Mouse (Mus musculus) neural tube, embryonic 14.5 days (tissue): ENCODE data around the gene Ptpn11. TPM values are rescaled to one million over a fixed set of nuclear protein-coding genes. Genes with fewer than 3 reads are reported as not detected.

Source experiments
- ATAC-seq: fragments of 200-750 bp; cut with Nextera tagmentation; 2 replicates; pipeline ENCODE4 v1.8.0; 2017; ENCODE audit warnings: low read depth, mild to moderate bottlenecking, moderate TSS enrichment, moderate library complexity
- H3K27ac ChIP-seq: fragments of 300-500 bp; sonication (generic); 2 replicates; pipeline ENCODE4 v1.5.1; 2014; ENCODE audit warnings: low read depth, mild to moderate bottlenecking, control low read depth, low read length, moderate library complexity, mixed read lengths
- H3K27me3 ChIP-seq: fragments of 300-500 bp; sonication (generic); 2 replicates; pipeline ENCODE4 v1.6.1; 2014; ENCODE audit warnings: low read length; ENCODE audit not compliant: control insufficient read depth, insufficient read depth
- H3K36me3 ChIP-seq: fragments of 300-500 bp; sonication (generic); 2 replicates; pipeline ENCODE4 v1.6.1; 2014; ENCODE audit warnings: low read length, mixed read lengths; ENCODE audit not compliant: control insufficient read depth, insufficient read depth
- H3K4me1 ChIP-seq: fragments of 300-500 bp; sonication (generic); 2 replicates; pipeline ENCODE4 v1.6.1; 2014; ENCODE audit warnings: low read length; ENCODE audit not compliant: control insufficient read depth, insufficient read depth
- H3K4me2 ChIP-seq: fragments of 300-500 bp; sonication (generic); 2 replicates; pipeline ENCODE4 v1.6.1; 2014; ENCODE audit warnings: mild to moderate bottlenecking, low read depth, low read length, control low read depth
- H3K4me3 ChIP-seq: fragments of 300-500 bp; sonication (generic); 2 replicates; pipeline ENCODE4 v1.5.1; 2014; ENCODE audit warnings: low read depth, low read length, control low read depth, mixed read lengths
- H3K9ac ChIP-seq: fragments of 300-500 bp; sonication (generic); replicated peaks from 2 replicates; pipeline ENCODE4 v1.6.1; 2014; ENCODE audit warnings: low read depth, mild to moderate bottlenecking, control low read depth, low read length, mixed read lengths
- H3K9me3 ChIP-seq: fragments of 300-500 bp; sonication (generic); 2 replicates; pipeline ENCODE4 v1.6.1; 2016; ENCODE audit warnings: low read length; ENCODE audit not compliant: control insufficient read depth
- WGBS: fragments of 180-500 bp; shearing (Covaris S2); extraction: QIAGEN DNeasy Blood & Tissue Kit; methylation state at CpG from one replicate; pipeline ENCODE4 v1.1.7; 2014; 5-methylcytosine and 5-hydroxymethylcytosine counted together
- polyA plus RNA-seq: library from polyadenylated mRNA; unstranded; fragments of >200 nt; fragmentation: Nextera tagmentation; extraction: Ambion mirVana; gene quantifications from 2 replicates; pipeline ENCODE4 v1.2.1, GENCODE M21; 2014

Ptpn11 gene
- polyA plus RNA-seq, 1 experiment from 2014 or later = 26.6 TPM

GRCm38 (mm10) chr5:121172835-121173234, 18.4 kb downstream of the Ptpn11 start:
- Histone ChIP-seq H3K27ac (no peak overlapping the region), H3K4me2 (no peak overlapping the region), H3K9me3 (no peaks in the 10 kb centered on the region), H3K9ac (no peak overlapping the region), H3K27me3 (no peaks in the 10 kb centered on the region), H3K4me1 (no peaks in the 10 kb centered on the region), H3K36me3 (peaks cover 8% of the 10 kb centered on the region), H3K4me3 (no peak overlapping the region)
- ATAC-seq = no peak
- WGBS = 92% methylated on average over 4 of the region's 4 CpGs

GRCm38 (mm10) chr5:121169588-121169987, 21.6 kb downstream of the Ptpn11 start:
- ATAC-seq = no peak
- Histone ChIP-seq H3K4me1 (no peaks in the 10 kb centered on the region), H3K27ac (no peak overlapping the region), H3K4me2 (no peak overlapping the region), H3K4me3 (no peak overlapping the region), H3K9me3 (no peaks in the 10 kb centered on the region), H3K27me3 (no peaks in the 10 kb centered on the region), H3K36me3 (peaks cover 15% of the 10 kb centered on the region), H3K9ac (no peak overlapping the region)
- 97% methylated on average over 2 of the region's 2 CpGs for whole genome bisulfite sequencing

DNA sequence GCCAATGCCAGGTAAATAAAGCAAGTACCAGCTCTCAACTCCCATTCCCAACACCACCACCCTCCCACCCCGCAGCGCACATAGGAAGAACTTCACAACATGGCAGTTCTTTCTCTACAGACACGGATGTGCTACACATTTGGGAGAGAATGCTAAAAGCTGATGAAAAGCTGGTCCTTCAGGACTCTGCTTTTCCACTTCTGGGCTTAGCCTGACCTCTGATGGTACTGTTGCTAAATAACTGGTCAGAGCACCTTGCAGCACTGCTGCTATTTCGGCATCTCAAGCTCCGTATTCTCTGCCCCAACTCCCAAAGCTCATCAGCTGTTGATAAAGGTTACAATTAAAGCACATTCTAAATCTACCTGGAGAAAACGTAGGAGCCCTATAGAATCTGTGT, 24.3 kb downstream of the Ptpn11 start:
- H3K27me3 ChIP-seq = no peaks in the 10 kb centered on the region
- H3K9me3 ChIP-seq = no peaks in the 10 kb centered on the region
- no peaks in the 10 kb centered on the region for H3K4me1 ChIP-seq
- 96% methylated on average over 6 of the region's 6 CpGs for WGBS
- ATAC-seq = no peak
- no peak overlapping the region for H3K9ac ChIP-seq
- H3K36me3 ChIP-seq = peaks cover 39% of the 10 kb centered on the region
- no peak overlapping the region for H3K4me2 ChIP-seq
- H3K4me3 ChIP-seq = no peak overlapping the region
- no peak overlapping the region for H3K27ac ChIP-seq

DNA sequence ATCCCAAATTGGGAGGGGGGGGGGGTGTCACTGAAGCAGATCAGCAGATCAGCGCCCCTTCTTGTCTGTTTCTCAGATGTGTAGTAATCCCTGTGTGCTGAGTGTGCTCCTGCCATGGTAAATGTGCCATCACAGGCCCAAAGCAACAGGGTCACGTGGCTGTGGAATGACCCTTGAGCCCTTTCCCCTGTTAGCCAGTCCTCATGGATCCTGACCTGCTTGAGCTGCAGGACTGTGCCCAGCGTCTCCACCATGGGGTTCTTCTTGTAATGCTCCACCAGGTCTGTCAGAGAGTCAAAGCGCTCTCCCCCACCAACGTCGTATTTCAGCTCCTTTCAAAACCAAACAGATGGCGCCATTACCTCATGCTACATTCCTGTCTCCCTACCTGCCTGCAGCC, 28.3 kb downstream of the Ptpn11 start:
- no peak overlapping the region for H3K4me3 ChIP-seq
- H3K4me1 ChIP-seq = no peaks in the 10 kb centered on the region
- no peak overlapping the region for H3K4me2 ChIP-seq
- WGBS = 91% methylated on average over 7 of the region's 7 CpGs
- H3K27me3 ChIP-seq = no peaks in the 10 kb centered on the region
- peaks cover 49% of the 10 kb centered on the region for H3K36me3 ChIP-seq
- no peak overlapping the region for H3K9ac ChIP-seq
- no peak overlapping the region for H3K27ac ChIP-seq
- ATAC-seq = no peak
- no peaks in the 10 kb centered on the region for H3K9me3 ChIP-seq

- no peak overlapping the region for H3K27ac ChIP-seq
- H3K9me3 ChIP-seq = no peaks in the 10 kb centered on the region
- H3K4me3 ChIP-seq = no peak overlapping the region
- no peak overlapping the region for H3K4me2 ChIP-seq
- H3K36me3 ChIP-seq = peaks cover 52% of the 10 kb centered on the region
- WGBS = 79% methylated on average over 5 of the region's 5 CpGs
- H3K27me3 ChIP-seq = no peaks in the 10 kb centered on the region
- H3K9ac ChIP-seq = no peak overlapping the region
- H3K4me1 ChIP-seq = no peaks in the 10 kb centered on the region
- ATAC-seq = no peak
Observed at GRCm38 (mm10) chr5:121162285-121162684, 28.9 kb downstream of the Ptpn11 start.

DNA sequence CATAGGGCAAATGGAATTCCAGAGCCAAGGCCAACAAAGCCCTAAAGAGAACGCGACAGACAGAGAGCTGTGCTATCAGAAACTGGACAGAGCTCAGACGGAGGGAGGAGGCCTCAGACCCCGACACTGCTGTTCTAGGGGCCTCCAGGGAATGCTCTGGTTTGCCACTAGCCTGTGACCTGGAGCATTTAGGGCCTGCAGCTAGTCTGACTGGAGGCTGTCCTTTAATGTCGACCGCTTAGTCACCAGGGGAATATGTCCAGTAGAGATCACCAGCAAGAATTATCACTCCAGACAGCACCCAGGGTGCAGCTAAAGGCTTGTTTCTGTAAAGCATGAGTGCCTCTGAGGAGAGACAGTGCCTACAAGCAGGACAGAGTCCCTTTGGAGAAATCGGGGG, 32.2 kb downstream of the Ptpn11 start:
- Histone ChIP-seq H3K27me3 (no peaks in the 10 kb centered on the region), H3K9ac (no peak overlapping the region), H3K4me2 (no peak overlapping the region), H3K4me3 (no peak overlapping the region), H3K36me3 (peaks cover 47% of the 10 kb centered on the region), H3K27ac (no peak overlapping the region), H3K4me1 (no peaks in the 10 kb centered on the region), H3K9me3 (no peaks in the 10 kb centered on the region)
- no peak for ATAC-seq
- 85% methylated on average over 7 of the region's 7 CpGs for WGBS

GRCm38 (mm10) chr5:121157489-121157888, 33.7 kb downstream of the Ptpn11 start:
- no peak overlapping the region for H3K27ac ChIP-seq
- H3K4me3 ChIP-seq = no peak overlapping the region
- no peaks in the 10 kb centered on the region for H3K27me3 ChIP-seq
- H3K9ac ChIP-seq = no peak overlapping the region
- ATAC-seq = no peak
- H3K36me3 ChIP-seq = peaks cover 40% of the 10 kb centered on the region
- no peak overlapping the region for H3K4me2 ChIP-seq
- no peaks in the 10 kb centered on the region for H3K9me3 ChIP-seq
- 94% methylated on average over 5 of the region's 5 CpGs for WGBS
- H3K4me1 ChIP-seq = no peaks in the 10 kb centered on the region

DNA sequence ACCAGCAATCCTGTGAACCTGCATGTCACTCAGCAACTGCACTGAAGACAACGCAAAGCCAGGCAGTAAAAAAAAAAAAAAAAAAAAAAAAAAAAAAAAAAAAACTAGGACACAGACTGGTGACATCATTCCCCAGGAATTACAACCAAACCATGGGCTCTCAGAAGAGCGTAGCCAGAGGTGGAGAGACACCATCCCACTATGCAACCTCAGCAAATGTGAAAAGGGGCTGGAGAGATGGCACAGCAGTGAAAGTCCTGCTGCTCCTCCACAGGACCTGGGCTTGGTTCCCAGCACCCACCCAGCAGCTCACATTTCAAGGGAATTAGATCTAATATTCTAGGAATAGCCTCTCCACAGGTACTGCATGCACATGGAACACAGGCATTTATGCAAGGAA, 34.2 kb downstream of the Ptpn11 start:
- ATAC-seq = no peak
- Histone ChIP-seq H3K27me3 (no peaks in the 10 kb centered on the region), H3K27ac (no peak overlapping the region), H3K4me1 (no peaks in the 10 kb centered on the region), H3K4me3 (no peak overlapping the region), H3K9ac (no peak overlapping the region), H3K36me3 (peaks cover 36% of the 10 kb centered on the region), H3K9me3 (no peaks in the 10 kb centered on the region), H3K4me2 (no peak overlapping the region)
- 69% methylated on average over 2 of the region's 2 CpGs for WGBS

GRCm38 (mm10) chr5:121156121-121156520, 35.1 kb downstream of the Ptpn11 start:
- H3K4me2 ChIP-seq = no peak overlapping the region
- no peak overlapping the region for H3K27ac ChIP-seq
- H3K4me1 ChIP-seq = no peaks in the 10 kb centered on the region
- peaks cover 29% of the 10 kb centered on the region for H3K36me3 ChIP-seq
- H3K4me3 ChIP-seq = no peak overlapping the region
- no peak overlapping the region for H3K9ac ChIP-seq
- no peak for ATAC-seq
- no peaks in the 10 kb centered on the region for H3K9me3 ChIP-seq
- H3K27me3 ChIP-seq = no peaks in the 10 kb centered on the region
- WGBS = 98% methylated on average over 4 of the region's 4 CpGs

- Histone ChIP-seq H3K27me3 (no peaks in the 10 kb centered on the region), H3K9me3 (no peaks in the 10 kb centered on the region), H3K4me3 (no peak overlapping the region), H3K4me2 (no peak overlapping the region), H3K4me1 (no peaks in the 10 kb centered on the region), H3K27ac (no peak overlapping the region), H3K9ac (no peak overlapping the region), H3K36me3 (peaks cover 31% of the 10 kb centered on the region)
- WGBS = 93% methylated on average over 4 of the region's 4 CpGs
- ATAC-seq = no peak
Observed at GRCm38 (mm10) chr5:121150684-121151083, 40.5 kb downstream of the Ptpn11 start.
